Mouse (Mus musculus) liver, embryonic 16.5 days (tissue): ENCODE measurements at regions not wholly inside any gene's neighbourhood (a gene's known extent, or its start where the extent isn't known, plus 50 kb on each side); places are given as distances from the start of the nearest gene placed in this dataset.

Source experiments
- ATAC-seq: fragments of 200-750 bp; cut with Nextera tagmentation; 2 replicates; pipeline ENCODE4 v1.8.0; 2017; ENCODE audit warnings: low read depth, mild to moderate bottlenecking, moderate number of reproducible peaks, moderate library complexity
- H3K27ac ChIP-seq: fragments of 300-500 bp; sonication (generic); 2 replicates; pipeline ENCODE4 v1.5.1; 2014; ENCODE audit warnings: mild to moderate bottlenecking, low read length
- H3K27me3 ChIP-seq: fragments of 300-500 bp; sonication (generic); 2 replicates; pipeline ENCODE4 v1.6.1; 2014; ENCODE audit warnings: low read depth, low read length, mixed read lengths; ENCODE audit not compliant: control insufficient read depth, insufficient read depth
- H3K36me3 ChIP-seq: fragments of 300-500 bp; sonication (generic); 2 replicates; pipeline ENCODE4 v1.6.1; 2014; ENCODE audit warnings: mild to moderate bottlenecking; ENCODE audit not compliant: control insufficient read depth, insufficient read depth
- H3K4me1 ChIP-seq: fragments of 300-500 bp; sonication (generic); 2 replicates; pipeline ENCODE4 v1.6.1; 2014; ENCODE audit warnings: low read depth, low read length, mixed read lengths; ENCODE audit not compliant: control insufficient read depth
- H3K4me2 ChIP-seq: fragments of 300-500 bp; sonication (generic); 2 replicates; pipeline ENCODE4 v1.6.1; 2014; ENCODE audit warnings: low read depth, low read length, mixed read lengths
- H3K4me3 ChIP-seq: fragments of 300-500 bp; sonication (generic); 2 replicates; pipeline ENCODE4 v1.5.1; 2014; ENCODE audit warnings: low read depth, mild to moderate bottlenecking, low read length
- H3K9ac ChIP-seq: fragments of 300-500 bp; sonication (generic); 2 replicates; pipeline ENCODE4 v1.6.1; 2014; ENCODE audit warnings: low read depth, low read length
- H3K9me3 ChIP-seq: fragments of 300-500 bp; sonication (generic); replicated peaks from 2 replicates; pipeline ENCODE4 v1.6.1; 2016; ENCODE audit warnings: low read length; ENCODE audit not compliant: control insufficient read depth
- WGBS: fragments of 180-500 bp; shearing (Covaris S2); extraction: QIAGEN DNeasy Blood & Tissue Kit; methylation state at CpG from one replicate; pipeline ENCODE4 v1.1.7; 2014; ENCODE audit not compliant: insufficient replicate concordance; 5-methylcytosine and 5-hydroxymethylcytosine counted together

DNA sequence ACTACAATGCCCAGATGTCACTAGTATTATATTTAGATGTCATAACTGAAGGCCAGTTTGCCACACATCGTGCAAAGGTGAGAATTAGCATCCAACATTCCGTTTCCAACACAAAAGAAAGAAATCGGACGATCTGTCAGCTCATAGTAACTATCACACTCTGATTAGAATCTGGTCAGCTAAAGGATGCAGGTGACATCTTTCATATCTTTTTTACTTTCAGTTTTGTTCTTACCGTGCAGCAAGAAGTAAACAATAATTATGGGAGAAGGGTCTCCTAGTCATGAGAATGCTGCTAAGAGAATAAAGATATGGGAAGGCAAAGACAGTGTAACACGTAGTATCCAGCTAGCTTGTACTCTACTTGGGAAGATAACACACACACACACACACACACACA lies 62.7 kb upstream of the Nrip1 start:
- no peak for ATAC-seq
- H3K4me2 ChIP-seq: no peak overlapping the region
- H3K4me3 ChIP-seq: no peak overlapping the region
- H3K27me3 ChIP-seq: no peaks in the 10 kb centered on the region
- no peaks in the 10 kb centered on the region for H3K9me3 ChIP-seq
- no peak overlapping the region for H3K9ac ChIP-seq
- H3K4me1 ChIP-seq: no peaks in the 10 kb centered on the region
- no peak overlapping the region for H3K27ac ChIP-seq
- WGBS: 70% methylated on average over 6 of the region's 6 CpGs
- H3K36me3 ChIP-seq: no peaks in the 10 kb centered on the region

DNA sequence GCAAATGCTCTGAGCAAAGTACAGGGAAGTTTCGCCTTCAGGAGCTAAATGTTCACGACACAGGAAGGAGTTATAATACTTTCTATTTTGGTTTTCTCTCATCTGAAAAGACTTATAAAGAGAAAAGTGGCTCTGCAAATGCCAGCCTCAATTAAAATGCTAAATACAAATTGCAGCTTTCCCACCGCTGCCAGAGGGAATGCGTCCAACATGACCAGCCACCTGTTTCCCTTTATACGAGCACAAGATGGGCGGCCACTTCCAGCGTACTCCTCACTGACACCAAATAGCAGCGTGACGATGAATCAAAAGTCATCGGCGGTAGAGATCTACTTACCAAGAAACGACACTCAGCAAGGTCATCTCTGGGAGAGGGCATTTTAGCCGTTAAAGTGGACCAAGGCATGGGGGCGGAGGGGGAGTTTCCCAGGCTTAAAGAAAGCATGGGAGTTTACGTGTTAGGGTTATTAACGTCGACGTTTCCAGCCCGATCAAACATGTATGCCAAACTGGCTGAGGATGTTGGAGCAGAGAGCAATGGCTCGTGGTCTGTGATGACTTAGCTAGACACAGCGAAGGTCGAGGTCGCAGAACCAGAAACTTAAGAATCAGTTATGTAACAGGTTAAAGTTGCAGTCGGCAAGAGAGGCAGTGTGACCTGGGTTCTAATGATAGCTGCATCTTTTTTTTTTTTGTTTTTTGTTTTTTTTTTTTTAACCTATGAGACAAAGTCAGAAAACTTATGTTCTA lies 59.6 kb upstream of the Nrip1 start:
- H3K4me3 ChIP-seq: no peak overlapping the region
- no peaks in the 10 kb centered on the region for H3K27me3 ChIP-seq
- no peaks in the 10 kb centered on the region for H3K36me3 ChIP-seq
- H3K4me1 ChIP-seq: no peaks in the 10 kb centered on the region
- WGBS: 80% methylated on average over 24 of the region's 24 CpGs
- no peak overlapping the region for H3K9ac ChIP-seq
- ATAC-seq: no peak
- H3K4me2 ChIP-seq: no peak overlapping the region
- H3K27ac ChIP-seq: no peak overlapping the region
- no peaks in the 10 kb centered on the region for H3K9me3 ChIP-seq

DNA sequence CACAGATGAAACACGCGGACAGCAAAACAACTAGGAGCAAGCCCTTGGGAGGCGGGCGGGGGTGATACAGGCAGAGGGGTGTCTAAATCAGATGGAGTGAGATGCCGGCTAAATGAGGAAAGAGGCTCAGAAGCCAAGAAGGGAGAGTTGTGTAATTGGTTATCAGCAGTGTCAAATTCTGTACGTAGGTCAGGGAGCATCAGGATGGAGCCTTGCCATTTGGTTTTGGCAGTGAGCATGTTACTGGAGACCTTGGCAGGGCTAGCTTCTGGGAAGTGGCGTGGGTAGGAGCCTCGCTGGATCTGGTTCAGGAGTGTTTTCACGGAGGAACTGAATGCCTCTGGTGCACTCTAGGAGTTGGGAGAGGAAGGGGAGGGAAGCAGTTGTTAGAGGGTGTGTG lies 58.7 kb upstream of the Nrip1 start:
- Histone ChIP-seq H3K9me3 (no peaks in the 10 kb centered on the region), H3K9ac (no peak overlapping the region), H3K4me3 (no peak overlapping the region), H3K36me3 (no peaks in the 10 kb centered on the region), H3K27ac (no peak overlapping the region), H3K4me1 (no peaks in the 10 kb centered on the region), H3K27me3 (no peaks in the 10 kb centered on the region), H3K4me2 (no peak overlapping the region)
- ATAC-seq: no peak
- WGBS: 62% methylated on average over 9 of the region's 9 CpGs

DNA sequence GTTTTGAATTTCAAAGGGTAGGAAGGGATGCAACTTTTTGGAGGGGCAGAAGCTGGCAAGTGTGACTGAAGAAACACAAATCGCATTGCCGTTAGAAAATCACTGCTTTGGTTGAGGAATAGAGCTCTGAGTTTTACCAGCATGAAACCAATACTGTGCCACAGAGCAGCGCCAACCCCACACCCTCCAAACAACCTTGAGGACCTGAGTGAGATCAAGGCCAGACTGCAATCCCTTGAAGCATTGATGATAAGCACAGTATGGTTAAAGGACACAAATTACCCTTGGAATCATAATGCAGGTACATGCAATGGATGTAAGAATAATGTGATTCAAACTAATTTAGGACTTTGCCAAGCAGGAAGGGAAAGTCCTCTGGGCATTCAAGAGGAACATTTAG lies 55.5 kb upstream of the Nrip1 start:
- ATAC-seq: no peak
- no peak overlapping the region for H3K9ac ChIP-seq
- H3K9me3 ChIP-seq: no peaks in the 10 kb centered on the region
- H3K4me3 ChIP-seq: no peak overlapping the region
- H3K4me2 ChIP-seq: no peak overlapping the region
- H3K36me3 ChIP-seq: no peaks in the 10 kb centered on the region
- 83% methylated on average over 3 of the region's 3 CpGs for WGBS
- H3K4me1 ChIP-seq: no peaks in the 10 kb centered on the region
- H3K27ac ChIP-seq: no peak overlapping the region
- no peaks in the 10 kb centered on the region for H3K27me3 ChIP-seq

DNA sequence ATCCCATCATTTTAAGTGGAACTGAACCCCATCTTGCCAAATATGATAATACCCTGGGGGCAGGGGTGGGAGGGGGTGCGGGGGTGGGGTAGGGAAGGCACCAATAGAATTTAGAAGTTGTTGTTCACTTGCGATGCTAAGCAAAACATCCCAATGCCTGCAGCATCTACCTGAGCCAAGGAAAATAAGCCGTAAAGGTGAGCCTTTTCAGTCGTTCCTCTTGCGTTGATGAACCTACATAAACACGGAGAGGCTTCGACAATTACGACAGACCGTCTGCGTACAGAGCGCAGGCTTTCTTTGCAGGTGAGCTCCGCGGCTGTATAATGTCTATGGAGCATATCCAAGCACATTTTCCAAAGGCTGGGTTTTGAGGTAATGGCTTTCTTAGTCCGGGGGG lies 50.3 kb upstream of the Nrip1 start:
- H3K36me3 ChIP-seq: no peaks in the 10 kb centered on the region
- no peak overlapping the region for H3K9ac ChIP-seq
- no peaks in the 10 kb centered on the region for H3K27me3 ChIP-seq
- no peak for ATAC-seq
- H3K27ac ChIP-seq: no peak overlapping the region
- 92% methylated on average over 14 of the region's 14 CpGs for WGBS
- H3K4me3 ChIP-seq: no peak overlapping the region
- no peak overlapping the region for H3K4me2 ChIP-seq
- no peaks in the 10 kb centered on the region for H3K4me1 ChIP-seq
- no peaks in the 10 kb centered on the region for H3K9me3 ChIP-seq
